Mouse (Mus musculus): ENCODE measurements at regions not wholly inside any gene's neighbourhood (a gene's known extent, or its start where the extent isn't known, plus 50 kb on each side); places are given as distances from the start of the nearest gene placed in this dataset.

DNA sequence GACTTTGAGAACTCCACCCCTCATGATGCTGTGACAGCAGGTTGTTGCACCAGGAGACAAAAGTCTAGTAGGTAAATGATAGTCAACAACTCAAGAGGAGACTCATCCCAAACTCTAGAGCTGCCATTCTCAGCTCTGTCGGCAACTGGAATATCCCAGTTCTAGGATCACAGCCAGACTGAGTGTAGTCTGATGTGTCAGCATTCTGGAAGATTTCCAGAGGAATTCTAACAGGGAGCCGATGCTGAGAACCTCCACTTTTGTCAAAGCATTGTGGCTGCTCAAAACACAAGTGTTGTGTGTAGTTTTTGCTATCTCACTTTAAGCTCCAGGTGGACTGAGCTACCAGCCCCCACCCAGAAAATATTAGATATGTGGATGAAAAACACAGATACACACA is 148.5 kb upstream of the Cxcr4 start:
- ATAC-seq (replicated peaks; ENCODE audit: low FRiP score, low read depth) (no peak), DNase-seq (ENCODE audit: low spot score) (no peak)
- Histone ChIP-seq H3K9ac (ENCODE audit: low read depth, low read length) (no peak overlapping the region), H3K27me3 (ENCODE audit: insufficient read depth, low read length) (no peaks in the 10 kb centered on the region), H3K27ac (no peak overlapping the region), H3K4me2 (ENCODE audit: low read length) (no peak overlapping the region), H3K36me3 (ENCODE audit: insufficient read depth, low read length) (no peaks in the 10 kb centered on the region), H3K4me3 (replicated peaks; ENCODE audit: low read depth, low read length) (no peak overlapping the region), H3K9me3 (replicated peaks; ENCODE audit: low read length) (no peaks in the 10 kb centered on the region), H3K4me1 (replicated peaks; ENCODE audit: insufficient read depth, low read length) (no peaks in the 10 kb centered on the region)
- 60% methylated on average over 2 of the region's 2 CpGs for WGBS
- no peak for TF ChIP-seq CTCF (IDR thresholded peaks at IDR 0.05; ENCODE audit: low read depth)

- no peak for ATAC-seq (replicated peaks; ENCODE audit: low FRiP score, low read depth)
- no peak for TF ChIP-seq CTCF (IDR thresholded peaks at IDR 0.05; ENCODE audit: low read depth)
- Histone ChIP-seq H3K4me1 (replicated peaks; ENCODE audit: insufficient read depth, low read length) (no peaks in the 10 kb centered on the region), H3K9ac (ENCODE audit: low read depth, low read length) (no peak overlapping the region), H3K27me3 (ENCODE audit: insufficient read depth, low read length) (no peaks in the 10 kb centered on the region), H3K27ac (no peak overlapping the region), H3K4me2 (ENCODE audit: low read length) (no peak overlapping the region), H3K9me3 (replicated peaks; ENCODE audit: low read length) (no peaks in the 10 kb centered on the region), H3K36me3 (ENCODE audit: insufficient read depth, low read length) (no peaks in the 10 kb centered on the region), H3K4me3 (replicated peaks; ENCODE audit: low read depth, low read length) (no peak overlapping the region)
- WGBS = 73% methylated on average over 4 of the region's 4 CpGs
- no peak for DNase-seq (ENCODE audit: low spot score)
Measured at GRCm38 (mm10) chr1:128738152-128738551, 146.1 kb upstream of the Cxcr4 start.

DNA sequence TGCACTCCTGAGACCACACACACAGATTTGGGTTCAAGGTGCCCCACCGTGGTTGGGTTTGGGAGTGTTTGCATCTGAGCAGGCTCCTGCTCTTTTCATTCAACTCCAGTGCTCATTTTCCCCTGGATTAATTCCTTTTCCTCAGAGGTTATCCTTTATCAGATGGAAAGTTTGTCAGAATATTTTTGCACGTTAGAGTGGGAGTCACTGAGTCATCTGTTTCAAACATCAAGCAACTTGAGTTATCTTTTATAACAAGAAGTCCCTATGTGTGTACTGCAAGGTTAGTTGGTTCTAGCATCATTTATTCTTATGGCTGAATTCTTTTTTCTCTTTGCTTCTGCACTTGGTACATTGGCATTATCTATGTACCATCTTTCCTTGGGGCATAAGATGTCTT is 142.8 kb upstream of the Cxcr4 start:
- H3K4me3 ChIP-seq (replicated peaks; ENCODE audit: low read depth, low read length) = no peak overlapping the region
- H3K4me2 ChIP-seq (ENCODE audit: low read length) = no peak overlapping the region
- no peaks in the 10 kb centered on the region for H3K36me3 ChIP-seq (ENCODE audit: insufficient read depth, low read length)
- no peak overlapping the region for H3K9ac ChIP-seq (ENCODE audit: low read depth, low read length)
- no peak for TF ChIP-seq CTCF (IDR thresholded peaks at IDR 0.05; ENCODE audit: low read depth)
- 73% methylated on average over 2 of the region's 2 CpGs for WGBS
- no peaks in the 10 kb centered on the region for H3K27me3 ChIP-seq (ENCODE audit: insufficient read depth, low read length)
- DNase-seq (ENCODE audit: low spot score) (no peak), ATAC-seq (replicated peaks; ENCODE audit: low FRiP score, low read depth) (no peak)
- H3K9me3 ChIP-seq (replicated peaks; ENCODE audit: low read length) = no peaks in the 10 kb centered on the region
- no peak overlapping the region for H3K27ac ChIP-seq
- no peaks in the 10 kb centered on the region for H3K4me1 ChIP-seq (replicated peaks; ENCODE audit: insufficient read depth, low read length)

- DNase-seq (ENCODE audit: low spot score) (no peak), ATAC-seq (replicated peaks; ENCODE audit: low FRiP score, low read depth) (no peak)
- Histone ChIP-seq H3K4me1 (replicated peaks; ENCODE audit: insufficient read depth, low read length) (no peaks in the 10 kb centered on the region), H3K9ac (ENCODE audit: low read depth, low read length) (no peak overlapping the region), H3K36me3 (ENCODE audit: insufficient read depth, low read length) (no peaks in the 10 kb centered on the region), H3K4me3 (replicated peaks; ENCODE audit: low read depth, low read length) (no peak overlapping the region), H3K27me3 (ENCODE audit: insufficient read depth, low read length) (no peaks in the 10 kb centered on the region), H3K27ac (no peak overlapping the region), H3K4me2 (ENCODE audit: low read length) (no peak overlapping the region), H3K9me3 (replicated peaks; ENCODE audit: low read length) (no peaks in the 10 kb centered on the region)
- no peak for TF ChIP-seq CTCF (IDR thresholded peaks at IDR 0.05; ENCODE audit: low read depth)
- WGBS = 73% methylated on average over 3 of the region's 3 CpGs
Measured at GRCm38 (mm10) chr1:128731445-128731844, 139.4 kb upstream of the Cxcr4 start.

DNA sequence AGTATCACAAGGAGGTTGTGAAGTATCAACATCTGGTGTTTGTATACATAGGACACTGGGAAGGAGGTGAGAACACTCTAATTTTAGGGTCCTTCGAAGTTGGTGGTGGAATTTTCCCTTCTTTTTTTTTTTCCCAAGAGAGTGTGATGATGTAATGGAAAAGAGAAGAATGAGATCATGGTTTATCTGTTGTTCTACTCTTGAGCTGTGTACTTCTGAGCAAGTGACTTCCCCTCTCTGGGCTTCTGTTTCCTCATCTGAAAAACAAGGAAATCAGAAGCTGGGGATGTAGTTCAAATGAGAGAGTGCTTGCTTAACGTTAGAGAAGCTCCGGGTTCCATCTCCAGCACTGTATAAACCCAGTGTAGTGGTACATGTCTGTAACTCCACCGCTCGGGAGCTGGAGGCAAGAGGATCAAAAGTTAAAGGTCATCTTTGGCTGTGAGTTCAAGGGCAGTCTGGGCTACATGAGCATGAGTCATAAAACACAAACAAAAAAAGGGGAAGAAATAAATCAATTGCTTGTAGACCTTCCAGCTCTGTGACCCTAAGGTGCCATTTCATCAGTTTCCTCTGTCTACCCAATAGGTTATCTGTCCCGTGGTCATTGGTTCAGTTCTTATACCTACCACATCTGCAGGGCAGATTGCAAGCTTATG is 132.5 kb upstream of the Cxcr4 start:
- Histone ChIP-seq H3K27me3 (ENCODE audit: insufficient read depth, low read length) (no peaks in the 10 kb centered on the region), H3K4me1 (replicated peaks; ENCODE audit: insufficient read depth, low read length) (no peaks in the 10 kb centered on the region), H3K4me3 (replicated peaks; ENCODE audit: low read depth, low read length) (no peak overlapping the region), H3K27ac (no peak overlapping the region), H3K9ac (ENCODE audit: low read depth, low read length) (no peak overlapping the region), H3K4me2 (ENCODE audit: low read length) (no peak overlapping the region), H3K36me3 (ENCODE audit: insufficient read depth, low read length) (no peaks in the 10 kb centered on the region), H3K9me3 (replicated peaks; ENCODE audit: low read length) (no peaks in the 10 kb centered on the region)
- no peak for TF ChIP-seq CTCF (IDR thresholded peaks at IDR 0.05; ENCODE audit: low read depth)
- ATAC-seq (replicated peaks; ENCODE audit: low FRiP score, low read depth) (no peak), DNase-seq (ENCODE audit: low spot score) (no peak)
- whole genome bisulfite sequencing = 61% methylated on average over 6 of the region's 6 CpGs

GRCm38 (mm10) chr1:128723843-128724242 is 131.8 kb upstream of the Cxcr4 start:
- ATAC-seq (replicated peaks; ENCODE audit: low FRiP score, low read depth) (no peak), DNase-seq (ENCODE audit: low spot score) (no peak)
- no peaks in the 10 kb centered on the region for H3K4me1 ChIP-seq (replicated peaks; ENCODE audit: insufficient read depth, low read length)
- no peak overlapping the region for H3K4me2 ChIP-seq (ENCODE audit: low read length)
- TF ChIP-seq CTCF (IDR thresholded peaks at IDR 0.05; ENCODE audit: low read depth) = no peak
- no peak overlapping the region for H3K4me3 ChIP-seq (replicated peaks; ENCODE audit: low read depth, low read length)
- H3K36me3 ChIP-seq (ENCODE audit: insufficient read depth, low read length) = no peaks in the 10 kb centered on the region
- WGBS = 29% methylated on average over 3 of the region's 3 CpGs
- no peaks in the 10 kb centered on the region for H3K9me3 ChIP-seq (replicated peaks; ENCODE audit: low read length)
- no peak overlapping the region for H3K9ac ChIP-seq (ENCODE audit: low read depth, low read length)
- no peaks in the 10 kb centered on the region for H3K27me3 ChIP-seq (ENCODE audit: insufficient read depth, low read length)
- H3K27ac ChIP-seq = no peak overlapping the region

- Histone ChIP-seq H3K4me3 (replicated peaks; ENCODE audit: low read depth, low read length) (no peak overlapping the region), H3K27me3 (ENCODE audit: insufficient read depth, low read length) (no peaks in the 10 kb centered on the region), H3K36me3 (ENCODE audit: insufficient read depth, low read length) (no peaks in the 10 kb centered on the region), H3K4me2 (ENCODE audit: low read length) (no peak overlapping the region), H3K9ac (ENCODE audit: low read depth, low read length) (no peak overlapping the region), H3K4me1 (replicated peaks; ENCODE audit: insufficient read depth, low read length) (no peaks in the 10 kb centered on the region), H3K27ac (no peak overlapping the region), H3K9me3 (replicated peaks; ENCODE audit: low read length) (no peaks in the 10 kb centered on the region)
- ATAC-seq (replicated peaks; ENCODE audit: low FRiP score, low read depth) (no peak), DNase-seq (ENCODE audit: low spot score) (peak; percentile 70)
- WGBS = 74% methylated on average over 2 of the region's 2 CpGs
- TF ChIP-seq CTCF (IDR thresholded peaks at IDR 0.05; ENCODE audit: low read depth) = no peak
Measured at GRCm38 (mm10) chr1:128722061-128722471, 130.0 kb upstream of the Cxcr4 start.
